Mouse (Mus musculus) right cerebral cortex, adult 18-20 months (tissue): Measurements from ENCODE around the gene Satb2.

Source experiments
- DNase-seq: peaks from one replicate; pipeline ENCODE4 v3.0.0; 2022; ENCODE audit warnings: mixed read lengths

The Satb2 gene

DNA sequence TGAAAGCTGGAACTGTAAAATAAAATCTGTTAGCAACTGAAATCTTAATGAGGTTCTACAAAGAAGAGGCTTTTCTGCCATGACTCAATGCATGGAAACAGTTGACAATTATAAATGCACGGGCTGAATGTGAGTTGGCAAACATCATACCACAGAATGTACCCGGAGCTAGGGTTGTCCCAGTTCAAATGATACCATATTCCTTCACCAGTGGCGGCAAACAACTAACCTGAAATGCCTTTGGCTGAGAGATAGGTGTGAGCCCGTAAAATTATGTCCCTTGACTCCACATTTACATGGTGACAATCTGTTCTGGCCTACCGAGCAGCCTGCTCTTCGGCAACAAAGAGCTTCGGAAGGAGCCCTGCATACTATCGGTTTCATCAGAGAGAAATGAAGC is 58.0 kb downstream of the Satb2 start:
- peak; percentile 35 for DNase-seq

DNA sequence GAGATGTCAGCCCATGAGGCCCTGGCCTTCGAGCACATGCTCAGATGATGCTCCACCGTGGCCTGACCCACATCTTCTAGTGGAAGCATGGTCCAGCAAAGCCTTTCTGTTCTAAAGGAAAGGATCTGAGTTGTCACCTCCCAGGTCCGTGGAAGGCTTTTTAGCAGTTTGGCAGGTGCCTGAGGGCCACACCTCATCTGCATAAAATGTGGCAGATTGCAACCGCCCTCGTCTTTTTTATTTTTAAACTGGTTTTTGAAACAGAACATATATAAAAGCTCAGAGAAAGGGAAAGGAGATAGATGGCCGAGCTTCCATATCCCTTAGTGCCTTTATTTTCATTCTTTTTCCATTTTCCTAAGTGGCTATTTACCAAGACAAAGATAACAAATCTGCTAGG is 64.2 kb downstream of the Satb2 start:
- DNase-seq = peak; percentile 67

DNA sequence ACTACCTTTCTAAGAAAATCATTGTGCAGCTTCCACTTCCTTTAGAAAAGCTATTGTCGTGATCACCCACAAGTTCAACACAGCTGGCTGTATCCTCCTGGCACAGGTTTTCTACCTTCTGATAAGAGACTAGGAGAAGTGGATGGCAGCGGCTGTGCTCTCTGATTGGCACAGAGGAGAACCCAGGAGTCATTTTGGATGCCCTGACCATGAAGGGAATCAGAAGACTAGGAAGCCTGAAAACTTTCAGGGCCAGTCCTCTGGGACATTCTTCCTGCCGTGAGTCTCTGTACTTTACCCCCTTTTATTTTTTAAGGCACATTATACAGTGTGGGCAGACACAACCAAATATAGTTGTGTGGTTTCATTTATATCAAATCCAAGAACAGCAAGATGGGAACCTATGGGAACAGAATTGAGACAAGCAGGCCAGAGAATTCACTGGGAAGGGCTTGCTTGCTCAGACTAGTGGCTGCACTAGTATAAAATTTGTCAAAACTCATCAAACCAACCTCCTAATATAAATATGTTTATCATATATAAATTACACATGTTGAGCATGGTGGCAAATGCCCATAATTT is 77.7 kb downstream of the Satb2 start:
- no peak for DNase-seq

DNA sequence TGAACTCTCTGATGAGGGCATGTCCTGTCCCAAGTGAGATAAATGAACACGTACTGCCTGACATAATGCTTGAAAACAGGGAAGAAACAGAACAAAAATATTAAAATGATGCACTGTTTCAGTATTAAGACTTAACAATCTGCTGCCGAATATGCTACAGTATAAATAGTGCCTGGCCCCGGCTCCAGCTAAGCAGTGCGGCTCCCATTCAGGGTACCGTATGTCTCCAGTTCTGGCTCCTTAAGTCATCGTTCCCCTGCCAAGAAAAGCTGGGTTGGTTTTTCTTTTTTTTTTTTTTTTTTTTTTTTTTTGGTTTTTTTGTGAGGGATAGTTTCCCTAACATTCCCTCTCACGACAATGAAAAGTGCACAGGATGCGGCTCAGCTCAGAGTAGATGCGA is 78.3 kb downstream of the Satb2 start:
- DNase-seq = peak; percentile 59

GRCm38 (mm10) chr1:56898606-56899396 is 79.6 kb downstream of the Satb2 start:
- DNase-seq = no peak

DNA sequence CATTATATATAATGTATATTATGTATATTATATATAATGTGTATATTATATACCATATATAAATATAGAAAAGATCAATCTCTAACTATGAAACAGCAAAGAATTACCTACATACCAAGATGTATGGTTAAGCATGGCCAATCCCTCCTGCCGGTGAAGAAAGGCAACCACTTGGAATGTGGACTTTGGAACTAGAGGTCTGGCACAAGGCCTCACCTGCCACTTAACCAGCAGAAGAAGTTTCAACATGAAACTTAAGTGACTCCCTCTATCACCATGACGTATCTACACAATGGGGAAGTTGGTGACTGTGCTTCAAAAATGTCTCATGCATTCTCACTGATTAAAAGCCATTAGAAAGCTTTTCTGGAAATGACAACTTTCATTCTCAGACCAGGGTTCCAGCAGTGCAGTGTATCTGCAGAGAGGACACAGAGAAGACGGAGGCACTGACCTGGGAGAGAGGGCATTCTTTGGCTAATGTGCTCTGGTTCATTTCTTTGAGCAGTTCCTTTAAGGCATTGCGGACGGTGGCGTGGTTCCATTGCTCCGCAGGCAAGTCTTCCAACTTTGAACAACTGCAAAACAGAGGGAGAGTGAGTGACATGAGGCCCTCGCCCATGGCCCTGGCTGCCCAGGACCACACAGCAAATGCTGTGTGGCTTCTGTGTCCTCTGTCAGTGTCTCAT is 80.8 kb downstream of the Satb2 start:
- DNase-seq = no peak

DNA sequence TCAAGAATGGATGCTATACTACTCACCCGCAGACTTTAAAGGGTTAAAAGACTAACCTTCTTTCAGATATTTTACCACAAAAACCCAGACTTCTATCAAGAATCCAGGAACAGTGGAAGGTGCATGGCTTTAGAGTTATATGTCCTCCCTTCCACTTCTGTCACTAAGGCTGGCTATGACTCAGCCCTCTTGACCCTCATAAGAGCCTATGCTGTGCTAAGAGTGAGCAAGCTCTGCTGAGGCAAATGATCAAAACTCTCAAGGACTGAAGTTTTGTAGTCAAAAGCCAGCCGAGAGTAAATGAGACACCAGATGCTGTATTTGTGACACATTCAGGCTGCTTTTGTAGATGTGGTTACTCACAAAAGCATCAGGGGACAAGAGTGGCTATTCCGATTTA is 81.8 kb downstream of the Satb2 start:
- no peak for DNase-seq

- DNase-seq = peak; percentile 69
Measured at GRCm38 (mm10) chr1:56892766-56893165, 85.7 kb downstream of the Satb2 start.

GRCm38 (mm10) chr1:56888939-56889338 is 89.5 kb downstream of the Satb2 start:
- no peak for DNase-seq

- no peak for DNase-seq
Measured at GRCm38 (mm10) chr1:56887524-56887923, 90.9 kb downstream of the Satb2 start.

DNA sequence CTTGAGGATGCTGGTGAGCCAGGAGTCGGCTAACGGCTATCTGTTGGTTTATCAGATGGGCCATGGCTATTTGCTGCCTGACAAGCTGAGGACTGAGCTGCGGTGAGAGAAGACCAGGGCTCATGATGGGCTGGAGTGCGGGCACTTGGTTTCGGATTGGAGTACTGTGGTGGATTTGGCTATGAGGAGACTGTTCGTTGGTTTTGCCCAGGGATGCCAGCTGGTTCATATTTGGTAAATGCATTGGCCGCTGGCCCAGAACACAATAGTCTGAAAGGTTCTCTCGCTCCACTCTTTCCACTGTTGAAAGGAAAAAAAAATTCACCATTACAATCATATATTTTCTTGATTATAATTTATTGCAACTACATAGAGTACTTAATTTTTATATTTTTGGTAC is 107.0 kb downstream of the Satb2 start:
- peak; percentile 17 for DNase-seq

GRCm38 (mm10) chr1:56865246-56865645 is 113.2 kb downstream of the Satb2 start:
- no peak for DNase-seq

- DNase-seq = no peak
Measured at GRCm38 (mm10) chr1:56862799-56863198, 115.7 kb downstream of the Satb2 start.

GRCm38 (mm10) chr1:56857202-56857601 is 121.2 kb downstream of the Satb2 start:
- no peak for DNase-seq

- DNase-seq = peak; percentile 20
Measured at GRCm38 (mm10) chr1:56850446-56850845, 128.0 kb downstream of the Satb2 start.

GRCm38 (mm10) chr1:56846358-56846757 is 132.1 kb downstream of the Satb2 start:
- no peak for DNase-seq

- no peak for DNase-seq
Measured at GRCm38 (mm10) chr1:56845523-56846118, 132.8 kb downstream of the Satb2 start.

- DNase-seq = no peak
Measured at GRCm38 (mm10) chr1:56844551-56845330, 133.7 kb downstream of the Satb2 start.

DNA sequence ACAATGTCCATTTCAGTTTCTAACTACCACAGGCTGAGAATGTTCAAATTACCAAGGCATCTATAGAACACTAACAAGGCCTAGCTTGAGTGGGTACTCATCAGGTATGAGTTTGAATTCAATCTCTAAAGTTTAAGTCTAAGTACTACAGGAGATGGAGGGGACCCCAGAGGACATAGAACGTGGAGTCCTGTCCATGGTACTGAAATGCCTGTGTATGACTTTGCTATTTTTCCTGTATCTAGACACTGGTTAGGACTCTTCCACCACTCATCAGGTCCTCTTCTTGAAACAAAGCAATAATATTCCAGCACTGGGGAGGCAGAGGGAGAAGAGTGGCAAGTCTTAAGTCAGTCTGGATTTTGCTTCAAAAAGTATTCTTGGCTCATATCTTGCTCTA is 139.5 kb downstream of the Satb2 start:
- no peak for DNase-seq

- DNase-seq = no peak
Measured at GRCm38 (mm10) chr1:56833984-56834900, 144.2 kb downstream of the Satb2 start.

GRCm38 (mm10) chr1:56833307-56833706 is 145.1 kb downstream of the Satb2 start:
- DNase-seq = no peak

DNA sequence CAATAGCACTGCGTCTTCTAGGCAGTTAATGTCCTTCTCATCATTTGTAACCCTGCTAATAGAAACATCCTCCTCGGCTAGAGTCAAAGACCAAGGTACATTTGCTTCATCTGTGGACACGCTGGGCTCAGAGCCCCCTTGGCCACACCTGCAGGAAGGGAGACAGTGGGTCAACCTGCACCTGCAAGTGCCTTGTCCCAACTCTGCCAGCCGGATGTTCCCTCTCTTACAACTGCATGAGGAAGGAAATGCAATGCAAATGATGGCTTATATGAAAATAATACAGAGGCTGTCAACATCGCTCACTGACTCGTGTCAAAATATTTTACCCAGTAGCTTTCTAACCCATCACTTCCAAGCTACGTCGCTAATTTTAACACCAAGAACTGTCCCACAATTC is 145.7 kb downstream of the Satb2 start:
- DNase-seq = no peak
